Mouse (Mus musculus): ENCODE measurements around the gene Cyp2c23.

The Cyp2c23 gene

DNA sequence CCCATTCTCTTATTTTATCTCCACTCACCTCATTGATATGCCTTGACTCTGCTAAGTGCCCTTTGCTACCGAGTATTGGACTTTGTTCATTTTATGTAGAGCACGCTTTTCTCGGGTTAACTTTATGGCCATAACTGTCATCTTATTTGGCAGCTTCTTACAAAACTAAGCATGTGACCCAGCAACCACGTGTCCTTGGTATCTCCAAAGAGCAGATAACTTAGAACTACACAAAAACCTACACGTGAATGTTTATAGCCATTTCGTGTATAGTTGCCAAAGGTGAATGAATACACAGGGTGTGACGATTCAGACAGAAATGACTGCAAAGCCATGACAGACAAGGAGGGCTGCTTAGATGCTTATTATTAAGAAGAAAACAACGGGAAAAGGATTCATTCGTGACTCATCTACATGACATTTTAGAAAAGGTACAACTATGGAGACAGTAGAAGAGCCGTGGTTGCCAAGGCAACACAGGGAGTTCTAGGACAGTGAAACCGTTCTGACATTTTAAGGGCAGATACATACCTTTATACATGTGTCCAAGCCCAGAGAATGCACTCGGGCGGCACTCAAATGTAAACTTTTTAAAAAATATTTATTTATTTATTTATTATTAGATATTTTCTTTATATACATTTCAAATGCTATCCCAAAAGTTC lies 4.0 kb downstream of the Cyp2c23 start:
- DNase-seq (ENCODE audit: low spot score in 2 of 2), result no peak

DNA sequence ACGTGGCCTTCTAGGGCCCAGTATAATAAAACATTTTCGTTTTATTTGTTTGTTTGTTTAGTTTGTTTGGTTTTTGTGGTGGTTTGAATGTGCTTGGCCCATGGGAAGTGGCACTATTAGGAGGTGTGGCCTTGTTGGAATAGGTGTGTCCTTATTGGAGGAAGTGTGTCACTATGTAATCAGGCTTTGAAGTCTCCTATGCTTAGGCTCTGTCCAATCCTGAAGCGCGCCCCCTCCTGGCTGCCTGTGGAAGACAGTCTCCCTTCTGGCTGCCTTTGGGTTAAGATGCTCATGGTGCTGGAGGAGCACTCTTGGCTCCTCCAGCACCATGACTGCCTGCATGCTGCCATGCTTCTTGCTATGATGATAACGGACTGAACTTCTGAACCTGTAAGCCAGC lies 5.9 kb downstream of the Cyp2c23 start:
- DNase-seq (ENCODE audit: low spot score in 2 of 2), result no peak

DNA sequence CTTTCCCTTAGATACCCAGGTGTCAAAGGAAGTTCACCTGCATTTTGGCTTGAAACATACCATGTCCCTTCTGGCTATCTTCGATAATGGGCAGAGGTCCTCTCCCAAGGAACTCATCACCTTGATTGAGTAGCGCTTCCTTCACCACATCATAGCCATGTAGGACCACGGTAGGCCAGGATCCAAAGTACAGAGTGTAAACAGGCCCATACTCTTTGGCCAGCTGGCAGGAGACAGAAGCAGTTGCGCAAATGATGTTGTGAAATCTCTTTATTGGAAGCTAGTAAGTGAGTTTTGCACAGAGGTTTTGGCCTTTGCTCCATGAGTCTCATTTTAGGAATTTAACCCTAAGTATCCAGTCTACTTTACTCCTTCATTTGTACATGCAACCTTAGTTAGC lies 7.5 kb downstream of the Cyp2c23 start:
- DNase-seq (ENCODE audit: low spot score in 2 of 2), result no peak

DNA sequence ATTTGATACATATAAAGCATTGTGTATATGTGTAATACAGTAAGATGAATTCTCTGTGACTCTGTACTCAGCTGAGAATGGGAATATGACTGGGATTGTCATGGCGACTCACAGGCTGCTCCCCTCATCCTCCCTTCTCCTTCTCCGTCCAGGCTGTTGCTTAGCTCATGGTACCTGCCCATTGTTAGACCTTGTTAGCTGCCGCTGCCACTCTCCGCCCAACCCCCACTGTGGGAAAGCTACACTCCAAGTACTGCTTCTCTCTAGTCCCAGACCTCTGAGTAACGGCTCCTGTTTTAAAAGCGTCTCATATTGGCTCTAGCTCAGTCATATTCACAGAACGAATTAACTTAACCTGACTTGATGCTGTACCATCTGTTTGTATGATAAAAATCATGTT lies 9.3 kb downstream of the Cyp2c23 start:
- no peak for DNase-seq (ENCODE audit: low spot score in 2 of 2)

DNA sequence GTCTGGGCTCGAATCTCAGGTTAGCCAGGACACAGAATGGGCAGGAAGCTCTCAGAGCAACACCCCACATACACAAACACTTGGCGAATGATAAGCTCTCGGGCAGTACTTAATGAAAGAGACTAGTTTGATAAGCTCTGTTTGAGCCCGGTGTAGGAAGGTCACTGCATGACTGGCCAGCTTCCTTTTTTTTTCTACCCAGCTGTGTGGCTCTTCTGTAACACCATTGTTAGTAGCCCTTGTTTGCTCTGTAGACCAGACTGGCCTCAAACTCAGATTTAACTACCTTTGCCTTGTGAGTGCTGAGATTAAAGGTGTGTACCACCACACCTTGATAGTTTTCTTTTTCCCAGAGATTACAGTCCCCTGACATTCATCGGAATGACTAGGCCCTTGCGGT lies 15.1 kb downstream of the Cyp2c23 start:
- no peak for DNase-seq (ENCODE audit: low spot score in 2 of 2)

DNA sequence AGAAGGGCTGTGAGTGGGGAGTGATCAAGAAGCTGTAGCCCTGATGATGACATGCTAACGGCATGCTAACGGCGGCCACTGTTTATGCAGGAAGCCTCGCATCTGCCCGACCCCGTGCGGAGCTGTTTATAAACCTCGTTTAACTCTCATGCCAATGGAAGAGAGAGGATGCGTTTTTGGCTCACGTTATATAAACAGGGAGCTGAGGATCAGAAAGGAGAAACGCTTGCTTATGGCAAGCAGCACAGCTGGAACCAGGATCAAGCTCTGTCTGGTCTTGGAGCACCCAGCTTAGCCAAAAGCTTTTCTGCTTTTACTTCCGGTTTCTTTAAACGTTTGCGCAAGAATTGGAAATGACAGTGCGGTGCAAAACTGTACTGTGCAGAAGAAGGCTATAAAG lies 20.2 kb downstream of the Cyp2c23 start:
- no peak for DNase-seq (ENCODE audit: low spot score in 2 of 2)

DNA sequence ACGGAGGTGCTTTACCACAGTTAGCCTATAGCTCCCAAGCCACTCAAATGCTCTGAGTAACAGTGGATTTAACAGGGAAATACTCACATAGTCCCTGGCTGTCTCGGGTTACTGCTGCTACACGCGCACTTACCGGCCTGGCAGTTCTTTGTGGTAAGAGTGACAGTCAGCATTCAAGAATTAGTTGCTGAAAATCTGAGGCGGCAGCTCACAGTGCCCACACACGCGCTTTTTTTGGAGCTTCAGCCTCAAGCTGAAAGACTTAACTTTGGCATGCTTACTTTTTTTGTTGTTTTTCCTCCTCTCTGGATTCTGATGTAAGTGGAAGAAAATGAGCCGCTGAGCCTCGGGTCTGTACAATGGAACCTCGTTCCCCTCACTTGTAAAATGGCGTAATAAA lies 21.8 kb downstream of the Cyp2c23 start:
- DNase-seq (ENCODE audit: low spot score in 2 of 2), result no peak

DNA sequence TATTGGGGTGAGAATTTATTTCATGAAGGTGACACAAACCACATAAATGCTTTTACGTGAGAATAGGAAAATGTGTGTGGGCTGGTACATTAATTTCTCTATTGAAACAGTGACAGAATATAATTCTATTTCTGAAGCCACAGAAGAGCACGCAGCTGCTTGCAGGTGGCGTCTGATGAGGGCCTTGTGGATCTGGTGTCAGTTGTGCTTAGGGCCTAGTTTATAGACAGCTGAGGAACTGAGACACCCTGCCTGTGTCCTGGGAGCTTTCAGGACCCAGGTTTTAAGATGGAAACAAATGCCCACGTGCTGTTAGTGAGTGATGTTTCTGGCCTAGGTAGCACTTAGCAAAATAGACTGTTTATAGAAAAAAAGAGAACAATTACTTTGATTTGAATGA lies 24.0 kb downstream of the Cyp2c23 start:
- no peak for DNase-seq (ENCODE audit: low spot score in 2 of 2)

DNA sequence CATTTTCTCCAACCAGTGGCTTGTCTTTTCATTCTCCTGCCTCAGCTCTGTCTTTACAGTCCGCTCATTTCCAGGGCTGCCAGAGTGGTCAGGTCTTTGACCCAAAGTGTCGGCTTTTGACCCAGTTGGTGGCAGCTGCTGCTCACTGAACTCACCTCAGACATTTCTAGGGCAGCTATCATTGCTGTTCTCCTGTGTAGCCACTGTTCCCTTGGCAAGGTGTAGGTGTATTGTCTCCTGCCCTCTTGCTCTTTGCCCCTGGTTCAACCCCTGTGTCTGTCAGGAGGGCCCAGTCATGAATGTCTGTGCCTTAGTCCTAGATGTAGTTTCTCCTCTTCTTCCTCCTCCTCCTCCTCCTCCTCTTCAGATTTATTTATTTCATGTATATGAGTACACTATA lies 24.7 kb downstream of the Cyp2c23 start:
- no peak for DNase-seq (ENCODE audit: low spot score in 2 of 2)

DNA sequence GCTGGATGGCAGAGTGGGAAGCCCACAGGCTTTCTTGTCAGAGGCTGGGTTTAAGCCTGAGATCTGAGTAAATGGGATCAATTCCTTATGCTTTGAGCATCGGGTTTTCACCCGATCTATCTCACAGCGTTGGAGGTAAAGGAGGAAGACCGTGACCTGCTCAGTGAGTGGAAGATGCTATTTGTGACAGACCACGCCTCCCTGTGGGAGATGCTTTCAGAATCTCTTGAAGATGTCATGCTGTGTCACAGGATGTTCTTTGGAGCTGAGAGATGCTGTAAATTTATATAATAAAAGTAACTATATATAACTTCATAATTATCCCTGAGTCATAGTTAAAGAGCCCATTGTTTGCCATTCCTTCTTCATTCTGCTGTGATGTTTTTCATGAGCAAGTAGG lies 28.3 kb downstream of the Cyp2c23 start:
- DNase-seq (ENCODE audit: low spot score in 2 of 2), result no peak

DNA sequence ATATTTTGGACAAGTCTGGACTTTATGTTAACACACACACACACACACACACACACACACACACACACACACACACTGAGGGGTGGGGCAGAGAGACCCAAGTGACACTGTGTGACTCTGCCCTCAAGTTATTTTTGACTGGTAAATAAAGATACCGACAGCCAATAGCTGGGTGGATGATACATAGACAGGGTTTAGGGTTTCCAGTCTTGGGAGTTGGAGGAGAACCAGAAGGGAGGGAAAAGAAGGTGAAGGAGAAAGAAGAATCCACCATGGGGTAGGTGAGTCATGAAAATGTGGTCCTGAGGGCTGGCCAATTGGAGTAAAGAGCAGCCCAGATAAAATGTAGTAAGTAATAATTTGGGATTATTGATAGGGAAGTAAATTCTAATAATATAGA lies 28.9 kb downstream of the Cyp2c23 start:
- no peak for DNase-seq (ENCODE audit: low spot score in 2 of 2)

DNA sequence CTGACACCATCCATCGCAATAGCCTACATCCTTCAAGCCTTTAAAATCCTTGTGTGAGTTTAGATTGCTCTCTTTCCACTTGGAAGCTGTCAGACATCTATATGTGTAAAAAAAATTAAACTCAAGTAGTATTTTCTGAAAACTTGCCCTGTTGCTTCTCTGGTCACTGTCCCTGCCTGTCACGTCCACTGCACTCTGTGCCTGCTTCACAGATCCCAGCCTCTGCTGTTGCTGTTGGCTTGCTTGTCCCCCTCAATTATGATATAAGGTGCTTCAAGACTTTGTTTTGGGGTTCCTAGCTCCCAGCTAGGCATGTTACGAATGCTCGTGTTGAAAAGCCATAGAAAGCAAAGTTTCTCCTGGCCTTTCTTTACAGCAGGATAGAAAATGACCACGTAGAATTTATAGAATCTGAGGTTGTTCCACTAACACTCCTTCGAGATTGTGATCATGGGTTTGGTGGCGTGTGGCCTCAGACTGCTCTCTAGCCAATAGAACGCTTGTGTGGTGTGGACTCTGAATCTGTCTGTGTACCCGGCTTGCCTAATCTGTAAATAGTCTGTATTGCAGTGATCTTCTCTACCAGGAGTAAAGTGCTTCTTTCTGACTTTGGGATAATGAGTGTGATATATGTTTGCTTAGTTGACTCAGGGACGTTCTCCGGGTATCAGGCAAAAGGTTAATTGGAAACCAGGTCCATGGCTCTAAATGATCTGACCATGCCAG lies 30.0 kb downstream of the Cyp2c23 start:
- DNase-seq (ENCODE audit: low spot score in 2 of 2), result no peak

DNA sequence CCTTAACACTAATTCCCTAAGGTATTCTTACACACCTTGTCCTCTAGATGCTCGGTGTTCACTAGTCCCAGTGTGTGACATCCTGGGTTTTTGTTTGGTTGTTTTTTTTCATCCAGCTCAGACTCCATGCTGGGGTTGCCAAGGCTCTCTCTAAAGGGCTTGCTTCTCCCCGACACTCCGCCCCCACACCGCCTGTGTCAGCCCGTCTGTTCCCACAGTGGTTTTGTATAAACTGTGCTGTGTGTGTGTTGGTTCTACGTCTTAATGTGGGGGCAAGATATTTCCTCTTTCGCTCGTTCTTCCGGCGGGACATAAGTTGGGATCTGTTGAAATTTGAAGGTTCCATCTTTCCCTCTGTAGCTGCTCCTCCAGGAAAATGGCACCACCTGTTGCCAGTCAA lies 30.9 kb downstream of the Cyp2c23 start:
- DNase-seq (ENCODE audit: low spot score in 2 of 2), result no peak

DNA sequence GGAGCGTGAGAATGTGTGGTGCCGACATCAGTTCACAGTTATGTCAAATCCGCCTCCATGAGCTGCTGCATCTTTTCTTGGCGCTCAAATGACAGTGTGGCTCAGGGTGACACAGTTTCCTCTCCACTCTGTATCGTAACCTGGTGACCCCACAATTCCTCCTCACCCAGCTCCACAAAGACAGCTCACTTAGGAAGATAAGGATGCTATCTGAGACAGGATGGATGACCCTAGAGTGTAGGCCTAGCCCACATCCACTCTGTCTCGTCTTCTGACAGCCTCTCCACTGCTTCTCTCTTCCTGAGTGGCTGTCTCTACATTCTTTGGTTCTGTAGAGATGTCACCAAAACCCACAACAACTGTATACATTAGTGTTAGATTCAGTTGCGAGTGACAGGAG lies 33.6 kb downstream of the Cyp2c23 start:
- no peak for DNase-seq (ENCODE audit: low spot score in 2 of 2)

DNA sequence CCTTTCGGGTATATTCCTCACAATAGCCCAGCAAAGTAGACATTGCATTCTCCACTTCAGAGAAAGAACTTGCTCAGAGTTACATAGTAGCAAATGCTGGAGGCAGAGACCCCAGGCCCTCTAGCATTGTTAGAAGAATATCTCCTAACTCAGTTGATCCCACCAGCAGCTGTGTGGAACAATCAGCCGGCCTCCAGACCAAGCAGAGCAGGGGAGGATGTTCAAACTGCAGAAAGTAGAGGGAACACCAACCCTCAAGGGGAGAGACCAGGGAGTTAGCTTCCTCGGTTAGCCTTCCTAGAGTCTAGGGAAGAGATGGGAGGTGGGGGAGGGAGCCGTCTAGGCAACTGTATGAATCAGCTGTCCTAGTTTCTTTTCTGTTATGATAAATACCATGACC lies 36.5 kb downstream of the Cyp2c23 start:
- no peak for DNase-seq (ENCODE audit: low spot score in 2 of 2)

DNA sequence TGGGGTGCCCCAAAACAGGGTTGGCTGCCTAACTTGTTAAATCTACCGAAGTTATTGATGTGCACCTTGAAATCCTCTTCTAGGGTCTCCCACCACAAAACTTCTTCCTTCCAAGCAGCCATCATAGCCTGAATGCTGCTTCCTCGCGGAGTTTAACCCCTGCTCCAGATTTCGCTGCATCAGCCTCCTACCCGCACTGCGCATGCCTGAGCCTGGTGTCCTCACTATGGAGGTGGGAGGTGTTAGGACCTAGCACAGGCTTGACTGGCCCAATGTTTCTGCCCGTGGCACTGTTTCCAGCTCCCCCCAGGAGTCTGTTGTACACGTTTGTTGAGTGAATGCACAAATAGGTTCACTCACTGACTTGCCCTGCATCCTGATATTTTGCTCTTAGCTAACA lies 38.6 kb downstream of the Cyp2c23 start:
- no peak for DNase-seq (ENCODE audit: low spot score in 2 of 2)

DNA sequence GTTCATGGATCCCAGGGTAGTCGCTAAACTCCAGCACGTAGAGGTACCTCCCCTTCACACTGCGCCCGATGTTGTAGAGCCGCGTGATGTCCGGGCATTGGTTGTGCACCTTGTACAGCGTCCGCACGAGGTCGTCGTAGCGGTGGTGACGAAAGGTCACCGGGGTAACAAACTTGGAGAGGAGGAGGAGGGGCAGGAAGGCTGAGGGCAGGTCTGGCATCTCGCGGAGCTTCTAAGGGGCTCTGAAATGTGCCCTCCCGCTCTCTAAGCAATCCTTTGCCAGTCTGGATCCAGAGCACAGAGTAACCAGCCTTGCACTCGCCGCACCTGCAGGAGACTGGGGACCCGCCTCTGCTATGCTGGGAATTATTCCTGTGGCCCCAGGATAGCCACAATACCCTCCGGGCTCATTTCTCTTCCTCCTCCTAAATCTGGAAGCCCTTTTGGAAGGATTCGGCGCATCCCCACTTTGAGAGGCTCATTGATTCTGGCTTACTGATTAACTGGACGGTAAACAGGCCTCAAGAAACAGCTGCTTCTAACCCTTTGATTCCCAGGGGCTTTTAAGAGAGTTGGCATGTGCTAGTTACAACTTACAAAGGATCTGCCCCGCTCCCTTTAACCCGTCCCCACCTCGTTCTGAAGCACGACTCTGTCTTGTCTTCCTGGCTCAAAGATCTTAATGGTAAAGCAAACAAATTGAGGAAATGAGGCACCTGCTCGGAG lies 42.8 kb downstream of the Cyp2c23 start, which contains the start of gene Cpn1:
Gene Cpn1 (minus strand): TSS at position 488 of the 726 bp plus-strand sequence.
- DNase-seq (ENCODE audit: low spot score in 2 of 2), result no peak

DNA sequence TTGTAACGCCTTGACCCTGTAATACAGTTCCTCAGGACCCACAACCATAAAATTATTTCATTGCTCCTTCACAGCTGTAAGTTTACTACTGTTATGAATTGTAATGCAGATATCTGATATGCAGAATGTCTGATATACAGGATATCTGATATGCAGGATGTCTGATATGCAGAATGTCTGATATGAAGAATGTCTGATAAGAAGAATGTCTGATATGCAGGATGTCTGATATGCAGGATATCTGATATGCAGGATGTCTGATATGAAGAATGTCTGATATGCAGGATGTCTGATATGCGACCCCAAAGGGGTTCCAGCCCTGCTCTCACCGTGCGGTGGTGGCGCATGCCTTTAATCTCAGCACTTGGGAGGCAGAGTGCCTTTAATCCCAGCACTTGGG lies 47.0 kb downstream of the Cyp2c23 start:
- DNase-seq (ENCODE audit: low spot score in 2 of 2), result no peak

DNA sequence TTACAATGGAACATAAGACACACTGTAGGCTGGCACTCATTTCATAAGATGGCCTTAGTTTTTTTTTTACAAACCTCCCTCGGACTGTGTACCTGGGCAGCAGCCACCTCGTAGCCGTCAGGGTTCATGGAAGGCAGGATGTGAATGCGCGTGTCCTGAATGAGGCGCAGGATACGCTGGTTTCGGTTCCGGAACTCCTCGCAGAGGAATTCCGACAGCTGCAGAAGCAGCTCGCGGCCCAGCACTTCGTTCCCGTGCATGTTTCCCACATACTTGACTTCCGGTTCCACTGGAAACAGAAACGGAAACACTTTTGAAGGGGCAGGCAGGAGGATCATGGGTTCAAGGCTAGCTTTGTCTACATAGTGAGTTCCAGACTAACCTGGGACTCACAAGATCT lies 48.3 kb downstream of the Cyp2c23 start:
- DNase-seq (ENCODE audit: low spot score in 2 of 2), result no peak

DNA sequence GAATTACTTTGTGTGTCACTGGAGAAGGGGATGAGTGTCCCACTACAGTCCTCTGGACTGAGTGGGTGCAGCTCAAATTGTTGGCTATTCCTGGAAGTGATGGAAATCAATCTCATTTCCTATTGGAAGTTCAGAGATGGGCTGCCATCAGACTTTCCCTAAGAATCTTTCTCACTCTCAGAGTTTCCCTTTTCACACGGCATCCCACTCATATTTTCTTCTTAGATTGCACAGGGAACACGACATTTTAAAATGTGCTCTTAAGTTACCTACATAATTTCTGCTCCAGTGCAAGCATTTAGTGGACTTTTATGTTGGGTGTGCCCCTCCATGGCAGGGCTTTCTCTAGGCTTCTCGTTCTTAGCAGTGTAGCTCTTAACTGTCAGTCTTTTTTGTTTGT lies 51.2 kb downstream of the Cyp2c23 start:
- DNase-seq (ENCODE audit: low spot score in 2 of 2), result no peak

DNA sequence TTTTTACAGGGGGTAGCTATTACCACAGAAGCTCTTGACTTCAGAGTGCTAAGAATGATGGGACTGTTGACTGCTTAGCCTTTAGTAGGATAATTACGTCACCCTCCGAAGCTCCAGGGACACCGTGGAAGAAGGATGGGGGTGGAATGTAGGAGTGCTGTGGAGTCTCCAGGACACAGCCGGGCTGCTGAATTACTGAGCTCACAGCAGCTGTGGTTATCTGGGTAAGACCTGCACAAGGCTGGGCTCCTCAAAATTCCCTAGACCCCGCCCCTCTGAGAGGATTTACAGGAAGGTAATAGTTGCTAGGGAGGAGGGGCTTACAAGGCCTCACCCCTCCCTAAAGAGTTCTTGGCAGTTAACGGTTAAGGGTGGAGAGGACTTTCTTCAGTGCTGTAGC lies 52.3 kb downstream of the Cyp2c23 start:
- DNase-seq (ENCODE audit: low spot score in 2 of 2), result no peak

DNA sequence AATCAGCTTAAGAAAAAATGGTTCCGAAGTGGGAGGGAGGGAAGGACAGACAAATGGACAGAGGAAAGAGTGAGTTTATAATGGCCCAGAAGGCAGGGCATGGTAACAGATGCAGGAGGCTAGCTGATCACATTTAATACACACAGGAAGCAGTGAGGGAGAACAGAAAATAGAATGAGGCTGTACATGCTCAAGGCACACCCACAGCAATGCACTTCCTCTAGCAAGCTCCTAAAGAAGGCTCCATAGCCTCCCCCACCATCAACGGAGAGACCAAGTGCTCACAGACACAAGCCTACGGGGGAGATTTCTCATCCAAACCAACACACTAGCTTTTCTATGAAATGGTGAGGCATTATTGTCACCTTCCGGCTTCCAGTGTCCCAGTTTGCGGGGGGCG lies 54.8 kb downstream of the Cyp2c23 start:
- DNase-seq (ENCODE audit: low spot score in 2 of 2), result no peak

DNA sequence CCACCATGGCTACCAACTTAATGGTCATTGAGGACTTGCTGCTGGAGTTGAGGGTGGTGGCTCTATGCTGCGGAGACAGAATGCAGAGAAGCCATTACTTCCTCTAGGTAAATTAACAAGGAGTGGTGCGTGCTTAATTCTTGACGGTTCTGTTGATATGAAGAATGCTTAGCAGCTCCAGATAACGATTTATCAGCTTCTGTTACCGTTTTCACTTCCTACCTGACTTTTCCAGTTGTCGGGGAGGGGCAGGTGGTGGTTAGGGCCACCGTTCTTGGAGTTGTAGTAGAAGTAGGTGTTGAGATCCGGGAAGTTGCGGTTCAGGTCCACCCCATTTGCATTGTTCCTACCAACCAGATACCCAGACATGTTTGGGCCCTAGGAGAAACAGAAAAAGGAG lies 55.3 kb downstream of the Cyp2c23 start:
- DNase-seq (ENCODE audit: low spot score in 2 of 2), result no peak
